Mouse (Mus musculus): Measurements from ENCODE around the gene Laptm4a. TPM values are rescaled to one million over a fixed set of nuclear protein-coding genes. Genes with fewer than 3 reads are reported as not detected.
A peak's percentile ranks its signal among the peaks of the same experiment; 100 is the strongest.
"Not testable (repeated sequence)": the region's sequence is repeated elsewhere in the genome, so short reads cannot be mapped to it uniquely, and the experiment has no call there.

The Laptm4a gene
- polyA plus RNA-seq, 1 experiment: 0.72 TPM

DNA sequence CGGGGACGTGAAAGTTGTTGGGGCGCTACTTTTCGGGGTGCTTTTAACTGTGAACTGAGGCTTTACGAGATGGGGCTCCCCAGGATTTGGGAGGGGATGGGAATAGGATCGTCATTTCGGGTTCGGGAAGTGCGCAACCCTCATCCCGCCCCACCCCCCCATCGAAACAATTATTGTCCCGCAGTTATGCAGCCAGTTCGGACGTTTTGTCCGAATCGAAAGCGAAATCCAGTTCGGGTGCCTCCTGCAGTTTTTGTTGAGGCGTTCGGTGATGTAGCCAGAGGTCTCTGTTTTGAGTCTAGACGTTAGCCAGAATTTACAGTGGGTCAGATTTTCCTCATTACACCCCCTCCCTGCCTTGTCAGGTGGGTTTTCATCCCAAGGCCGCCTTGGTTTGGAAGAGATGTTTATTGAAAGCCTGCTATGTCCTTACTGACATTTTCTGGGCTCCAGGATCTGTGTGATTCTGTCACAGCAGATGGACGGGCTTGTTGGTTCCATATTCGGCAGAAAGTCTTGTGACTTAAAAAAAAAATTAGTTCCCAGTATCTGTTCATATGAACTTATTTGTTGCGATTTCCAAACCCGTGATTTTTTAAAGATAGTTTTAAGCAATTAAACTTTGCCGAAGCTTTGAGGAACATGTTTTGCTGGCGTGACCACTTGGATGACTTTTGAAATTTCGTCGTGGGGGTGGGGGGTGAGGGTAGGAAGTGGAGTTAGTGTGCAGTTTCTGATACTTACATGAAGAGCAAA, 1.1 kb downstream of the Laptm4a start:
- TF ChIP-seq TAL1 (IDR thresholded peaks at IDR 0.05; ENCODE audit: low read length): no peak
- TF ChIP-seq GATA1 (IDR thresholded peaks at IDR 0.05; ENCODE audit: low read length): no peak
- H3K9me3 ChIP-seq (ENCODE audit: control insufficient read depth, low read length): no peaks in the 10 kb centered on the region
- H3K4me3 ChIP-seq (replicated peaks): peak overlapping the region; percentile 97
- H3K4me1 ChIP-seq (ENCODE audit: control insufficient read depth): peaks cover 38% of the 10 kb centered on the region
- H3K27me3 ChIP-seq (ENCODE audit: control insufficient read depth): no peaks in the 10 kb centered on the region
- H3K36me3 ChIP-seq (ENCODE audit: control insufficient read depth): peaks cover 33% of the 10 kb centered on the region

DNA sequence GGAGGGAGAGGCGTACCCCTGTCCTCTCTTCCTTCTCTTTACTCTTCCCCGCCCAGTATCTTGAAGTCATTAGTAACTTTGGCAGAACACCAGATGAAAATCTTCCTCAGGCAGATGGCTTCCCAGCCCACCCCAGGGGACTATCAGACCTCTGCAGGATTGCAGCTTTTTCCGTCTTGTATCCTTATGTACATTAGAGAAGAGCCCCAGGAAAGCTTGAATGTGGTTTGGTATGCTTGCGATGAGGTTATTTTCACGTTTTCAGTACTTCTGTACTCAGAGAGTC, 1.6 kb downstream of the Laptm4a start:
- Histone ChIP-seq H3K27me3 (ENCODE audit: control insufficient read depth) (no peaks in the 10 kb centered on the region), H3K9me3 (ENCODE audit: control insufficient read depth, low read length) (no peaks in the 10 kb centered on the region), H3K4me3 (replicated peaks) (peak overlapping the region; percentile 97), H3K4me1 (ENCODE audit: control insufficient read depth) (peaks cover 38% of the 10 kb centered on the region), H3K36me3 (ENCODE audit: control insufficient read depth) (peaks cover 38% of the 10 kb centered on the region)
- TF ChIP-seq TAL1 (IDR thresholded peaks at IDR 0.05; ENCODE audit: low read length) (peak; percentile 43; the same call in 1 of the 3 replicates), GATA1 (IDR thresholded peaks at IDR 0.05; ENCODE audit: low read length) (no peak)

DNA sequence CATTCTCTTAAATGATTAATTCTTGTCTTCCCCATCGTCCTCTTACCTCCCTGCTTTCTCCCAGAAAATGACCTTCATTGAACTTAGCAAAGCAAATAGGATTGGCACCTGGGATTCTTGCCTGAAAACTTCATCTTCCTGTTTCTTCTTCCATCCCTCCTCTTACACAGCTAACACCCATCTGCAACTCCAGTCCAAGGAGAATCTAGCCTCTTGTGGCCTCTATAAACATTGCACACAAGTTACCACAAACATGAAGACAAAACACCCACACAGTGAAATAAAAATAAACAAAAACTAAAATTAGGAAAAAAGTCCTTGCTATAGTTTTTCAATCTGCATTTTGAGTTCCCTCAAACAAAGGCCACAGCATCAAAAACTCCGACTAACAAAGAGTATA, 2.1 kb downstream of the Laptm4a start:
- Histone ChIP-seq H3K9me3 (ENCODE audit: control insufficient read depth, low read length) (no peaks in the 10 kb centered on the region), H3K27me3 (ENCODE audit: control insufficient read depth) (no peaks in the 10 kb centered on the region), H3K4me3 (replicated peaks) (peak overlapping the region; percentile 97), H3K36me3 (ENCODE audit: control insufficient read depth) (peaks cover 41% of the 10 kb centered on the region), H3K4me1 (ENCODE audit: control insufficient read depth) (peaks cover 38% of the 10 kb centered on the region)
- TF ChIP-seq GATA1 (IDR thresholded peaks at IDR 0.05; ENCODE audit: low read length) (no peak), TAL1 (IDR thresholded peaks at IDR 0.05; ENCODE audit: low read length) (no peak)

DNA sequence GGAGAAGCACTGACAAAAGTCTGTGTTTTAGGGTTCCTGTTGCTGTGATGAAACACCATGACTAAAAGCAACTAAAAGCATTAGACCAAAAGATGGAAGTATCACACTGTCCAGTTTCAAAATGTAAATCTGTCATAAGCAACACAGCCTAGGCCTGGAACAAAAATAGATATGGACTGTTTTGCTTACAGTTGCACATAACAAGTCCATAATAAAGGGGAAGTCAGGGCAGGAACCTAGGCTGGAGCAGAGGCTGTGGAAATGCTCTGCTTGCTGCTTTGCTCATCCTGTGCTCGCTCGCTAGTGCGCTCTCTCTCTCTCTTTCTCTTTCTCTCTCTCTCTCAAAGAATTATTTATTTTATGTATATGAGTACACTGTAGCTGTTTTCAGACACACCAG, 6.2 kb downstream of the Laptm4a start:
- peaks cover 49% of the 10 kb centered on the region for H3K4me1 ChIP-seq (ENCODE audit: control insufficient read depth)
- TF ChIP-seq GATA1 (IDR thresholded peaks at IDR 0.05; ENCODE audit: low read length) (no peak), TAL1 (IDR thresholded peaks at IDR 0.05; ENCODE audit: low read length) (no peak)
- H3K36me3 ChIP-seq (ENCODE audit: control insufficient read depth): peaks cover 64% of the 10 kb centered on the region
- no peak overlapping the region for H3K4me3 ChIP-seq (replicated peaks)
- H3K27me3 ChIP-seq (ENCODE audit: control insufficient read depth): no peaks in the 10 kb centered on the region
- no peaks in the 10 kb centered on the region for H3K9me3 ChIP-seq (ENCODE audit: control insufficient read depth, low read length)

GRCm38 (mm10) chr12:8928766-8929165, 7.3 kb downstream of the Laptm4a start:
- no peaks in the 10 kb centered on the region for H3K9me3 ChIP-seq (ENCODE audit: control insufficient read depth, low read length)
- H3K27me3 ChIP-seq (ENCODE audit: control insufficient read depth): no peaks in the 10 kb centered on the region
- peaks cover 71% of the 10 kb centered on the region for H3K36me3 ChIP-seq (ENCODE audit: control insufficient read depth)
- TF ChIP-seq TAL1 (IDR thresholded peaks at IDR 0.05; ENCODE audit: low read length): no peak
- no peak for TF ChIP-seq GATA1 (IDR thresholded peaks at IDR 0.05; ENCODE audit: low read length)
- H3K4me1 ChIP-seq (ENCODE audit: control insufficient read depth): peaks cover 39% of the 10 kb centered on the region
- H3K4me3 ChIP-seq (replicated peaks): no peak overlapping the region

GRCm38 (mm10) chr12:8931083-8931482, 9.6 kb downstream of the Laptm4a start:
- Histone ChIP-seq H3K27me3 (ENCODE audit: control insufficient read depth) (no peaks in the 10 kb centered on the region), H3K9me3 (ENCODE audit: control insufficient read depth, low read length) (no peaks in the 10 kb centered on the region), H3K4me1 (ENCODE audit: control insufficient read depth) (peaks cover 24% of the 10 kb centered on the region), H3K4me3 (replicated peaks) (no peak overlapping the region), H3K36me3 (ENCODE audit: control insufficient read depth) (peaks cover 73% of the 10 kb centered on the region)
- TF ChIP-seq TAL1 (IDR thresholded peaks at IDR 0.05; ENCODE audit: low read length): no peak
- no peak for TF ChIP-seq GATA1 (IDR thresholded peaks at IDR 0.05; ENCODE audit: low read length)

DNA sequence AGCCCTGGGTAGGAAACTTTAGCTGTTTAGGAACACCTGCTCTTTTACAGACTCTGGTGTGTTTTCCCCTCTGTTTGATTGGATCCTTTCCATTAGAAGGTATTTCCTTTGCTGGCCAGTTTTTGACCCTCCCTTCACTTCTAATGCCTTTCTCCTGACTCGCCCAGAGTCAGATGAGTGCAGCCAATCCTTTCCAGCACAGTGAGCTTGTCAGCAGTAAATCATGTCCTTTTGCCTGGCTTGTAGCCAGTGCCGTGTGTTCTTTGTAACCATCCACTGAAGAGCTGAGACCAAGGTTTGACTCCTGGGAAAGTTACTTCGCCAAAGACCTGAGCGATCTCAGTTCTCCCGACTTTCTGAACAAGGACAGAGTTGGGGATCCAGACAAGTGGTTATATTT, 13.9 kb downstream of the Laptm4a start:
- peaks cover 13% of the 10 kb centered on the region for H3K4me1 ChIP-seq (ENCODE audit: control insufficient read depth)
- H3K27me3 ChIP-seq (ENCODE audit: control insufficient read depth): no peaks in the 10 kb centered on the region
- TF ChIP-seq GATA1 (IDR thresholded peaks at IDR 0.05; ENCODE audit: low read length) (no peak), TAL1 (IDR thresholded peaks at IDR 0.05; ENCODE audit: low read length) (no peak)
- H3K4me3 ChIP-seq (replicated peaks): no peak overlapping the region
- no peaks in the 10 kb centered on the region for H3K9me3 ChIP-seq (ENCODE audit: control insufficient read depth, low read length)
- H3K36me3 ChIP-seq (ENCODE audit: control insufficient read depth): peaks cover 80% of the 10 kb centered on the region

DNA sequence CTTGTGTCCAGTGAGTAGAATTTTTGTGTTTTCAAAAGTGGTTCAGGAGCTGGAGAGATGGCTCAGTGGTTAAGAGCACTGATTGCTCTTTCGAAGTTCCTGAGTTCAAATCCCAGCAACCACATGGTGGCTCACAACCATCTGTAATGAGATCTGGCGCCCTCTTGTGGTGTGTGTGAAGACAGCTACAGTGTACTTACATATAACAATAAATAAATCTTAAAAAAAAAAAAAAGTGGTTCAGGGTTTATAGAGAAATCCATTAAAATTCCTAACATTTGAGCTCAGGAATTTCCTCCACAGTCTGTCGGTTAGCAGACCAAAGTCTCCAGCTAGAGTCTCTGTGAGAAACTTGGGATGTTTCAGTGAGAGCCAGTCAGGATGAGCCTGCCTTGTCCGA, 14.7 kb downstream of the Laptm4a start:
- not testable (repeated sequence) for H3K27me3 ChIP-seq (ENCODE audit: control insufficient read depth); H3K4me3 ChIP-seq (replicated peaks); H3K9me3 ChIP-seq (ENCODE audit: control insufficient read depth, low read length); H3K4me1 ChIP-seq (ENCODE audit: control insufficient read depth)
- H3K36me3 ChIP-seq (ENCODE audit: control insufficient read depth): peaks cover 79% of the 10 kb centered on the region

DNA sequence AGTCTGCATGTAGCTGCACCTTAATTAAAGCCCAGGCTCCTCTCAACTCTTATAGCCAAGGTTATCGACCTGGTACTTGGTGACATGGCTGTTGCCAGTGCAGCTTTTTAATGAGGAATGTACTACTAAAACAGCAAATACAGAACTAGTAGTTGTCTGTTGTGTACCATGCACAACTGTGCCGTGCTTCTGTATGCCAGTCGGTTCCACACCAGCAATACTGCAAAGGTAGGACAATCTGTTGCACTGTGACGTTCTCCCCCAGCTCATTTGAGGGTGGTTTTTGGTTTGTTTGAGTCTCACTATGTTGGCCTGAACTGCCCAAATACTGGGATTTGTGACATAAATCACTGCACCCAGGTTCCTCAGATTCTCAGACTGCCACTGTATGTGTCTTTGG, 18.0 kb downstream of the Laptm4a start:
- peaks cover 50% of the 10 kb centered on the region for H3K36me3 ChIP-seq (ENCODE audit: control insufficient read depth)
- TF ChIP-seq TAL1 (IDR thresholded peaks at IDR 0.05; ENCODE audit: low read length): no peak
- no peak for TF ChIP-seq GATA1 (IDR thresholded peaks at IDR 0.05; ENCODE audit: low read length)
- no peaks in the 10 kb centered on the region for H3K27me3 ChIP-seq (ENCODE audit: control insufficient read depth)
- H3K4me3 ChIP-seq (replicated peaks): no peak overlapping the region
- H3K4me1 ChIP-seq (ENCODE audit: control insufficient read depth): no peaks in the 10 kb centered on the region
- no peaks in the 10 kb centered on the region for H3K9me3 ChIP-seq (ENCODE audit: control insufficient read depth, low read length)
